Mouse (Mus musculus): Measurements from ENCODE around the gene Gm21858.
"Not testable (repeated sequence)": the region's sequence is repeated elsewhere in the genome, so short reads cannot be mapped to it uniquely, and the experiment has no call there.

The Gm21858 gene

GRCm38 (mm10) chrY:55731456-55731855 lies at the start of gene Gm21858:
Gene Gm21858 (plus strand): TSS chrY:55731756.
- in situ Hi-C loops (cut with MboI; ENCODE audit: low pct_unique_long_range_greater_than_20kb in 1 of 2, low sequenced_read_pairs in 2 of 2, unreplicated experiment in 1 of 2), result not testable (repeated sequence)

Data from mouse embryonic stem cell (cell line).